In the genomic region with DNA sequence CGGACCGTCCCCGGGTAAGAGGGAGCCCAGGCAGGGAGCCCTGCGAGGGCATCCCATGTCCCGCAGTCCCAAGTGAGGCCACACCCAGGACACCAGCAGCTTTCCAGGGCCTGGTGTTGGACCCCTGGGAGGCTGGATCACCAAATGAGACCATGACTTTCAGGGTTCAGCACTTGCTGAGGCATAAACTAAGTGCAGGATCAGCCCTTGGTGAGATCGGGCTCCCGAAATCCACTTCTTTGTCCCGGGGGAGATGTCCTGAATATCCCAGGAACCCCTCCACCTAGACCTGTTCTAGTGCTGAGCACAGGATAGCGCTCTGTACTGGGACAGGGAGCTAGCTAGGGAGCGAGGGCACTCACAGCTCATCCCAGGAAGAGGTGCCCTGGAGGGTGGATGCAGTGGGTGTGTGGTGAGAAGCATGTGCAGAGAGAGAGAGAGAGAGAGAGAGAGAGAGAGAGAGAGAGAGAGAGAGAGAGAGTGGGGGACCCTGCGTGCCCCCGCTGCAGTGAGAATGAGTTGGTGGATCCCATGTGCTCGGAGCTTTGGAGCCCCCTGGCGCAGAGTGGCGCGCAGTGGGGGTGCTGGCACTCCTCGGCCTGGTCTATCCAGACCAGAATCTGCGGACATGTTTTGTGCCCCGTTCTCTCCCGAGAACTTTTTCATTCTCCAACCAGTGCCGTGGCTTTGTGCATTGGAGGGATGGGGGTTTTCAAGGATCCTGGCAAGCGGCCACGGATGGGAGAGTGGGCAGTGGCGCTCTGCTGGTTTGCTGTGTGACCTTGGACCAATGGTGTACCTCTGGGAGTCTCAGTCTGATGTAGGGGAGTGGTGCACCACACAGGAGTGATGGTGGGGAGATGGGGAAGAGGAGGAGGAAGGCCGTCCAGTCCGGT, we compare ENCODE assay signal across 8 mouse cellular contexts.
A peak's percentile ranks its signal among the peaks of the same experiment; 100 is the strongest.
DNase-seq lines count a peak whose midpoint lies in the region; ATAC-seq lines count a peak whose summit lies in the region.

No protein-coding gene starts in this region.

- H3K9ac ChIP-seq in heart, embryonic 16.5 days (ENCODE audit: low read length) = peak overlapping the region; percentile 69
- peak overlapping the region; percentile 41 for H3K9ac ChIP-seq in forebrain, embryonic 15.5 days (replicated peaks)
- peak overlapping the region; percentile 89 for H3K9ac ChIP-seq in midbrain, embryonic 11.5 days (ENCODE audit: low read length)

- H3K27ac ChIP-seq in heart, embryonic 16.5 days (ENCODE audit: low read length) = no peak overlapping the region
- H3K27ac ChIP-seq in forebrain, embryonic 15.5 days (replicated peaks) = no peak overlapping the region
- peak overlapping the region; percentile 44 for H3K27ac ChIP-seq in midbrain, embryonic 11.5 days (ENCODE audit: low read depth, low read length)

- H3K36me3 ChIP-seq in heart, embryonic 16.5 days (ENCODE audit: control insufficient read depth, insufficient read depth) = no peaks in the 10 kb centered on the region
- H3K36me3 ChIP-seq in forebrain, embryonic 15.5 days = no peaks in the 10 kb centered on the region
- H3K36me3 ChIP-seq in midbrain, embryonic 11.5 days (ENCODE audit: control insufficient read depth, insufficient read depth, low read length) = no peaks in the 10 kb centered on the region

- WGBS in heart, embryonic 16.5 days = 24% methylated on average over 26 of the region's 26 CpGs
- 9% methylated on average over 26 of the region's 26 CpGs for WGBS in forebrain, embryonic 15.5 days
- WGBS in midbrain, embryonic 11.5 days = 8% methylated on average over 26 of the region's 26 CpGs

- peak overlapping the region; percentile 64 for H3K4me3 ChIP-seq in heart, embryonic 16.5 days (ENCODE audit: low read length)
- peak overlapping the region; percentile 53 for H3K4me3 ChIP-seq in forebrain, embryonic 15.5 days
- peak overlapping the region; percentile 61 for H3K4me3 ChIP-seq in midbrain, embryonic 11.5 days (ENCODE audit: low read depth, low read length)

- intact Hi-C loops in heart, postnatal 25 days (cut with DNase I) = no loop called here

- peaks cover 65% of the 10 kb centered on the region for H3K27me3 ChIP-seq in heart, embryonic 16.5 days (ENCODE audit: control insufficient read depth, insufficient read depth, low read length)
- H3K27me3 ChIP-seq in forebrain, embryonic 15.5 days = peaks cover 19% of the 10 kb centered on the region
- H3K27me3 ChIP-seq in midbrain, embryonic 11.5 days (ENCODE audit: control insufficient read depth, insufficient read depth, low read length) = peaks cover 24% of the 10 kb centered on the region

- ATAC-seq in heart, embryonic 16.5 days (replicated peaks; ENCODE audit: extremely low read depth, insufficient read depth, low FRiP score) = no peak
- ATAC-seq in forebrain, embryonic 15.5 days (replicated peaks) = peak; percentile 38; the same call in 1 of the 2 replicates
- ATAC-seq in midbrain, embryonic 11.5 days (ENCODE audit: low FRiP score) = no peak

- DNase-seq in heart, postnatal 25 days (ENCODE audit: low spot score) = no peak
- peak; percentile 66 for DNase-seq in brain, adult 2 months (ENCODE audit: low read depth, low spot score)
- DNase-seq in midbrain, embryonic 11.5 days (ENCODE audit: low spot score, missing footprints) = peak; percentile 95
- DNase-seq in frontal cortex, adult 2 months (ENCODE audit: extremely low spot score in 1 of 2, low spot score in 1 of 2) = no peak
- no peak for DNase-seq in kidney, postnatal 36 days
- DNase-seq in spleen, adult 18-20 months = no peak

- H3K9me3 ChIP-seq in heart, embryonic 16.5 days (replicated peaks; ENCODE audit: control insufficient read depth, low read length) = no peaks in the 10 kb centered on the region
- H3K9me3 ChIP-seq in forebrain, embryonic 15.5 days = no peaks in the 10 kb centered on the region
- H3K9me3 ChIP-seq in midbrain, embryonic 11.5 days (ENCODE audit: control insufficient read depth, low read length) = no peaks in the 10 kb centered on the region

- H3K4me1 ChIP-seq in heart, embryonic 16.5 days (ENCODE audit: control insufficient read depth, insufficient read depth, low read length) = peaks cover 11% of the 10 kb centered on the region
- peaks cover 20% of the 10 kb centered on the region for H3K4me1 ChIP-seq in forebrain, embryonic 15.5 days
- peaks cover 43% of the 10 kb centered on the region for H3K4me1 ChIP-seq in midbrain, embryonic 11.5 days (ENCODE audit: control insufficient read depth, insufficient read depth, low read length)

- peak overlapping the region; percentile 99 for H3K4me2 ChIP-seq in heart, embryonic 16.5 days (ENCODE audit: low read depth, low read length)
- peak overlapping the region; percentile 94 for H3K4me2 ChIP-seq in forebrain, embryonic 15.5 days (replicated peaks)
- H3K4me2 ChIP-seq in midbrain, embryonic 11.5 days = peak overlapping the region; percentile 96

Comparison
In these comparisons a context has a peak if more than half of its experiments do, and no peak if none do; other contexts are left out.
1. DNase-seq: peak in brain, adult 2 months (single experiment) and midbrain, embryonic 11.5 days (single experiment); none in heart, postnatal 25 days (single experiment), frontal cortex, adult 2 months (0 of 2), kidney, postnatal 36 days (0 of 2) and spleen, adult 18-20 months (0 of 2).
2. Peak in every context shown above with its lines, with median percentiles within 50 percentile points of each other: H3K4me2 ChIP-seq, H3K4me3 ChIP-seq and H3K9ac ChIP-seq.